Mouse (Mus musculus) neural tube, embryonic 15.5 days (tissue): Measurements from ENCODE around the gene Dok3. TPM values are rescaled to one million over a fixed set of nuclear protein-coding genes. Genes with fewer than 3 reads are reported as not detected.

Experiments used
- ATAC-seq: fragments of 200-750 bp; cut with Nextera tagmentation; 2 replicates; pipeline ENCODE4 v1.8.0; 2017; ENCODE audit warnings: mild to moderate bottlenecking, moderate TSS enrichment, moderate library complexity; ENCODE audit not compliant: low FRiP score
- H3K27ac ChIP-seq: fragments of 300-500 bp; sonication (generic); replicated peaks from 2 replicates; pipeline ENCODE4 v1.5.1; 2015; ENCODE audit warnings: mild to moderate bottlenecking, inconsistent platforms
- H3K27me3 ChIP-seq: fragments of 300-500 bp; sonication (generic); replicated peaks from 2 replicates; pipeline ENCODE4 v1.6.1; 2015; ENCODE audit warnings: inconsistent platforms
- H3K36me3 ChIP-seq: fragments of 300-500 bp; sonication (generic); 2 replicates; pipeline ENCODE4 v1.6.1; 2015; ENCODE audit warnings: inconsistent platforms
- H3K4me1 ChIP-seq: fragments of 300-500 bp; sonication (generic); 2 replicates; pipeline ENCODE4 v1.6.1; 2015; ENCODE audit warnings: inconsistent platforms
- H3K4me2 ChIP-seq: fragments of 300-500 bp; sonication (generic); 2 replicates; pipeline ENCODE4 v1.6.1; 2015; ENCODE audit warnings: inconsistent platforms, mild to moderate bottlenecking, moderate library complexity
- H3K4me3 ChIP-seq: fragments of 300-500 bp; sonication (generic); replicated peaks from 2 replicates; pipeline ENCODE4 v1.5.1; 2015; ENCODE audit warnings: mild to moderate bottlenecking, inconsistent platforms
- H3K9ac ChIP-seq: fragments of 300-500 bp; sonication (generic); replicated peaks from 2 replicates; pipeline ENCODE4 v1.6.1; 2015; ENCODE audit warnings: mild to moderate bottlenecking, inconsistent platforms
- H3K9me3 ChIP-seq: fragments of 300-500 bp; sonication (generic); replicated peaks from 2 replicates; pipeline ENCODE4 v1.6.1; 2016; ENCODE audit warnings: inconsistent platforms
- WGBS: fragments of 180-500 bp; shearing (Covaris S2); methylation state at CpG from one replicate; pipeline ENCODE4 v1.1.7; 2015; ENCODE audit warnings: mixed read lengths; 5-methylcytosine and 5-hydroxymethylcytosine counted together
- polyA plus RNA-seq: library from polyadenylated mRNA; unstranded; fragments of >200 nt; fragmentation: Nextera tagmentation; extraction: Ambion mirVana; gene quantifications from 2 replicates; pipeline ENCODE4 v1.2.1, GENCODE M21; 2015

Dok3 gene
- polyA plus RNA-seq, 1 experiment from 2014 or later: 4.2 TPM

GRCm38 (mm10) chr13:55536194-55537175, 7.4 kb upstream of the Dok3 start, which contains the start of gene Ddx41:
Gene Ddx41 (minus strand): TSS chr13:55536658.
- Histone ChIP-seq H3K4me3 (peak within 1 kb of the TSS; percentile 76), H3K4me1 (peaks cover 23% of the 10 kb centered on the region), H3K27ac (peak within 1 kb of the TSS; percentile 88), H3K36me3 (peaks cover 69% of the 10 kb centered on the region), H3K9ac (peak within 1 kb of the TSS; percentile 82), H3K4me2 (peak within 1 kb of the TSS; percentile 96), H3K27me3 (no peaks in the 10 kb centered on the region), H3K9me3 (no peaks in the 10 kb centered on the region)
- WGBS: under 1% methylated on average over 70 of the region's 70 CpGs
- peak; percentile 97 for ATAC-seq

- H3K9me3 ChIP-seq: no peaks in the 10 kb centered on the region
- peak overlapping the region; percentile 76 for H3K4me3 ChIP-seq
- 19% methylated on average over 17 of the region's 17 CpGs for WGBS
- ATAC-seq: no peak; the same call in 1 of the 2 replicates
- peak overlapping the region; percentile 96 for H3K4me2 ChIP-seq
- H3K36me3 ChIP-seq: peaks cover 68% of the 10 kb centered on the region
- no peaks in the 10 kb centered on the region for H3K27me3 ChIP-seq
- peak overlapping the region; percentile 82 for H3K9ac ChIP-seq
- peak overlapping the region; percentile 88 for H3K27ac ChIP-seq
- H3K4me1 ChIP-seq: peaks cover 23% of the 10 kb centered on the region
Observed at GRCm38 (mm10) chr13:55535796-55536193, 6.7 kb upstream of the Dok3 start.

GRCm38 (mm10) chr13:55535191-55535590, 6.1 kb upstream of the Dok3 start:
- Histone ChIP-seq H3K4me1 (peaks cover 23% of the 10 kb centered on the region), H3K4me3 (peak overlapping the region; percentile 76), H3K27ac (no peak overlapping the region), H3K9ac (peak overlapping the region; percentile 82; the same call in 1 of the 2 replicates), H3K9me3 (no peaks in the 10 kb centered on the region), H3K36me3 (peaks cover 68% of the 10 kb centered on the region), H3K4me2 (peak overlapping the region; percentile 96), H3K27me3 (no peaks in the 10 kb centered on the region)
- 97% methylated on average over 15 of the region's 15 CpGs for WGBS
- no peak for ATAC-seq

DNA sequence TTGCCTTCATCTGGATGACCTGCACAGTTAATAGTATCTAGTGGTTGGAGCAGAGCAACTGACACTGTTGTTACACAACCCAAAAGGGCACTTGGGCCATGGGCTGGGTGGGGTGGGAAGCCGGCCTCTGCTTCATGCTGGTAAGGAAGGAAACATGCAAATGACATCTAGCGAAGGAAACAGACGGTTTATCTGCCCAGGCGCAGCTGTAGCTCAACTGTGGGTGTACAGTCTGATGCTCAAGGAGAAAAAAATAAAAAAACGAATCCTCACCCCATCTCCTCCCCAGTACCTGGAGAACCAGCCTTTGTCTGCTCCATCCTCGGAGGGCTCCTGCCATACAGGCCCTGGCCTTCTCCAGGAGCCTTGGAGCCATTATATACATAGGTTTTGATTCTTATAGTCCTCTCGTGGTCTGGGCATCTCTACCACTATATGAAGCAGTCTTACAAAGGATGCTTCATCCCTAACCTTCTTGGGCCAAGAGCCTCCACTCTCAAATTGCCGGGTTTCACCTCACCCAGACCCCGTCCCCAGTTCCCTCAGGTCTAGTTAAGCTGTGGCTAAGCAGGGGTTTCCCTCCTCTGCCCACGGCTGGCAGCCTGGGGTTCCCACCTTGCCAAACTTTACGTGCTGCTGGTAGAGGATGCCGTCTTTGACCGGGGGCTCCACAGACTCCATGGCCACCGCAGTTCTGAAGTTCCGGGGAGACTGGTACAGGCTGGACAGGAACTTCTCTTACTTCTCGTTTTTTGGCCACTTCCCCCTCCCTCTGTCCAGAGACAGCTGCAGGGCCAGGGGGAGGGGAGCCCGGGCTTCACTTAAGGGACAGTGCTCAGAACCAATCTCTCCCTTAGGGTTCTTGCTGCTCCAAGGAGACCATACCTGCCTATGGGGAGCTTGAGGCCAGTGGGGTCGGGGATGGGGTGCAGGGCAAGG, 993 bp downstream of the Dok3 start:
- peaks cover 39% of the 10 kb centered on the region for H3K36me3 ChIP-seq
- H3K4me2 ChIP-seq: no peak overlapping the region
- H3K4me3 ChIP-seq: no peak overlapping the region
- no peak overlapping the region for H3K27ac ChIP-seq
- no peaks in the 10 kb centered on the region for H3K4me1 ChIP-seq
- no peaks in the 10 kb centered on the region for H3K27me3 ChIP-seq
- ATAC-seq: no peak
- no peaks in the 10 kb centered on the region for H3K9me3 ChIP-seq
- no peak overlapping the region for H3K9ac ChIP-seq
- WGBS: 86% methylated on average over 18 of the region's 18 CpGs

- no peaks in the 10 kb centered on the region for H3K4me1 ChIP-seq
- peaks cover 31% of the 10 kb centered on the region for H3K36me3 ChIP-seq
- no peak overlapping the region for H3K9ac ChIP-seq
- WGBS: 84% methylated on average over 16 of the region's 16 CpGs
- no peaks in the 10 kb centered on the region for H3K27me3 ChIP-seq
- no peaks in the 10 kb centered on the region for H3K9me3 ChIP-seq
- no peak overlapping the region for H3K27ac ChIP-seq
- no peak for ATAC-seq
- no peak overlapping the region for H3K4me2 ChIP-seq
- H3K4me3 ChIP-seq: no peak overlapping the region
Observed at GRCm38 (mm10) chr13:55527212-55527611, 1.9 kb downstream of the Dok3 start.

- no peaks in the 10 kb centered on the region for H3K27me3 ChIP-seq
- H3K27ac ChIP-seq: no peak overlapping the region
- no peaks in the 10 kb centered on the region for H3K4me1 ChIP-seq
- no peak for ATAC-seq
- H3K9me3 ChIP-seq: no peaks in the 10 kb centered on the region
- WGBS: 79% methylated on average over 16 of the region's 16 CpGs
- H3K9ac ChIP-seq: no peak overlapping the region
- no peak overlapping the region for H3K4me2 ChIP-seq
- H3K4me3 ChIP-seq: no peak overlapping the region
- H3K36me3 ChIP-seq: peaks cover 19% of the 10 kb centered on the region
Observed at GRCm38 (mm10) chr13:55525733-55526553, 3.2 kb downstream of the Dok3 start.

DNA sequence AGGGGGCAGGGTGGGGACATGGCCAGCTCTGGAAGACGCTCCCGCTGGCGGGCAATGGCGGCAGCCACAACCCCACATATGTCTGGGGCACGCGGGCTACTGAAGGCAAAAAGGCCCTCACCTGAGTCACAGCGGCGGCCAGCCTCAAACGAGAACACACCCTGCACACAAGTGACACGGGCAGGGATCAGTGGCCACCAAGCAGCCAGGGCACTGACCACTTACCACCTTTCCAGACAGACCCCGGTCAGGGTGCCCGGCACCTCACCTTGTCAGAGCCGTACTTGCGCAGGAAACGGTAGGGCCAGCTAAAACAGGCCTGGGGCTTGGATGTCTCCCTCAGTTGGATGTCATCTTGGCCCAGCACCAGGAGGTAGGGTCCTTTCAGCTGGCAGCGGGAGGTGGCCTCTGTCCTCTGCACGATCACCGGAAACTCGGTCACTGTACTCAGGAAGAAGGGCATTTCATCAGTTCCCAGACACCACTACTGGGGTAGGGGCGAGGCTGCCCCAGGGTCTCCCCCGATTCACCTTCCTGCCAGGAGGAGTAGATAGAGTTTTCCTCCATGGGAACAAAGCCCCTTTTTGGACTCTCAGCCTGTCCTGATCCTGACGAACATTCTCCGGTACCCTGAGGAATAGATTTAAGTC, 5.0 kb downstream of the Dok3 start:
- Histone ChIP-seq H3K9me3 (no peaks in the 10 kb centered on the region), H3K9ac (no peak overlapping the region), H3K4me2 (no peak overlapping the region), H3K36me3 (peaks cover 1% of the 10 kb centered on the region; the same call in 1 of the 2 replicates), H3K4me1 (no peaks in the 10 kb centered on the region), H3K4me3 (no peak overlapping the region), H3K27me3 (no peaks in the 10 kb centered on the region), H3K27ac (no peak overlapping the region)
- no peak for ATAC-seq
- 92% methylated on average over 23 of the region's 23 CpGs for WGBS

- no peaks in the 10 kb centered on the region for H3K4me1 ChIP-seq
- H3K9ac ChIP-seq: no peak overlapping the region
- ATAC-seq: no peak
- no peak overlapping the region for H3K4me2 ChIP-seq
- H3K27ac ChIP-seq: no peak overlapping the region
- no peaks in the 10 kb centered on the region for H3K36me3 ChIP-seq
- WGBS: 79% methylated on average over 17 of the region's 17 CpGs
- no peaks in the 10 kb centered on the region for H3K27me3 ChIP-seq
- no peaks in the 10 kb centered on the region for H3K9me3 ChIP-seq
- no peak overlapping the region for H3K4me3 ChIP-seq
Observed at GRCm38 (mm10) chr13:55523278-55523677, 5.8 kb downstream of the Dok3 start.

GRCm38 (mm10) chr13:55522730-55523129, 6.4 kb downstream of the Dok3 start:
- no peak overlapping the region for H3K4me3 ChIP-seq
- WGBS: 57% methylated on average over 8 of the region's 8 CpGs
- H3K4me1 ChIP-seq: no peaks in the 10 kb centered on the region
- no peaks in the 10 kb centered on the region for H3K36me3 ChIP-seq
- ATAC-seq: no peak
- no peak overlapping the region for H3K9ac ChIP-seq
- H3K27me3 ChIP-seq: no peaks in the 10 kb centered on the region
- H3K27ac ChIP-seq: no peak overlapping the region
- no peaks in the 10 kb centered on the region for H3K9me3 ChIP-seq
- no peak overlapping the region for H3K4me2 ChIP-seq

DNA sequence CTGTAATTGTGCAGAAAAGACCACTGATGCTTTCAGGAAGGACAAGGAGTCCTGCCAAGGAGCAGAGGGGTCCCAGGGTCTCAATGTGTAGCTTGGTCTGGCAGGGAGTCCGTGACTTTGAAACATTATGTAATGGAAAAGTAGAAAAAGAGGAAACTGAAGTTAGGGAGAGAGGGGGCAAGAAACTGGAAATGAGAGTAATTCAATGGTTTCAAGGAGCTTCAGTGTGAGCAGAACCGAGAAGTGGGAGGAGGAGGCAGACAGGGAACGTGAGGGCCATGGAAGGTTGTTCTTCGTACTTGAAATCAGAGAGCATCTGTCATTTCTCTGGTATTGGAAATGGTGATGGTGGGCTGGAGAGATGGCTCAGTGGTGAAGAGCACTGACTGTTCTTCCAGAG, 9.5 kb downstream of the Dok3 start:
- no peak overlapping the region for H3K9ac ChIP-seq
- no peaks in the 10 kb centered on the region for H3K4me1 ChIP-seq
- no peak overlapping the region for H3K4me2 ChIP-seq
- WGBS: 84% methylated on average over 4 of the region's 4 CpGs
- no peaks in the 10 kb centered on the region for H3K36me3 ChIP-seq
- no peak overlapping the region for H3K4me3 ChIP-seq
- no peak overlapping the region for H3K27ac ChIP-seq
- H3K9me3 ChIP-seq: no peaks in the 10 kb centered on the region
- ATAC-seq: no peak
- 0 out of 2 replicates have a peak, but pooled peaks cover 3% of the 10 kb centered on the region for H3K27me3 ChIP-seq
